Mouse (Mus musculus) G1E-ER4 (cell line): ENCODE data around the gene Mmp28. TPM values are rescaled to one million over a fixed set of nuclear protein-coding genes. Genes with fewer than 3 reads are reported as not detected.

Experiments
- GATA1 ChIP-seq: IDR thresholded peaks from one replicate; pipeline ENCODE4 v1.8.0; 2012; ENCODE audit warnings: low read length, inconsistent platforms
- polyA plus RNA-seq: library from polyadenylated mRNA; stranded (reverse); fragments of >175 nt; gene quantifications from 2 replicates; pipeline ENCODE4 v1.2.3, GENCODE M21; 2012

The Mmp28 gene
- polyA plus RNA-seq, 1 experiment, result not detected

DNA sequence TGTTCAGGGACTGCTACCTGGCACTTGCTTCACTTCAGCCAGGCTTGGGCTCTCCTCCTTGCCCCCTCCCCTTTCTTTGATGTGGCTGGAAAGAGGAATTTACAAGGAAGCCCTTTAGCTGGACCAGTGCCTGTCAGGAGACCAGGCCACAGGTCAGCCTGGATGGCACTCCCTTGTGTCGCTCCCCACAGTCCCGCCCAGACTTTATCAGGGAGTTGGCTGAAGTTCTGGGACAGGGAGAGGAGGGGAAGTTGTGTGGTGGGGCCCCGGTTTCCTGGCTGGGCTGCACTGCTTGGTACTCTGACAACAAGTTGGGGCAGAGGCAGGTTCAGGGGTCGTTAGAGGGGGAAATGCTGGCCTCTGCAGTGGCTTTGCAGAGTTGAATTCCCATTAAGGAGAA lies 8.3 kb downstream of the Mmp28 start:
- no peak for TF ChIP-seq GATA1

DNA sequence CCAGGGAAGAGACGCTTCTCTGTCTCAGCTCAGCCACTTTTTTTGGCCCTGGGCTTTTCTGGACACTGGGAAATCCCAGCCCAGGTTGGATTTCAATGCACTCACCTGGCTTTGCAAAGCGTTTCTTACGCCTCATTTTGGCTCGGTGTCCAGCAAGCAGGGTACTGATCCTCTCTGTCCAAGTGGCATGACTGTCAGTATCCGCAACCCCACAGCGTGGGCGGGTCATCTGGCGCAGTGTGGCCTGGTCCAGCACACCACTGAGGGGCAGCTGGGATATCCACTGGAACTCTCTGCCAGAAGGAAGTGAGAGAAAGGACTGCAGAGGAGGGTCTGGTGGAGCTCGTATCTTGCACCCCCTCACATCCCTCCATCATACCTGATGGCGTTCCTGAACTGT lies 11.6 kb downstream of the Mmp28 start:
- TF ChIP-seq GATA1, result no peak

- no peak for TF ChIP-seq GATA1
Measured at GRCm38 (mm10) chr11:83450550-83450949, 12.3 kb downstream of the Mmp28 start.

DNA sequence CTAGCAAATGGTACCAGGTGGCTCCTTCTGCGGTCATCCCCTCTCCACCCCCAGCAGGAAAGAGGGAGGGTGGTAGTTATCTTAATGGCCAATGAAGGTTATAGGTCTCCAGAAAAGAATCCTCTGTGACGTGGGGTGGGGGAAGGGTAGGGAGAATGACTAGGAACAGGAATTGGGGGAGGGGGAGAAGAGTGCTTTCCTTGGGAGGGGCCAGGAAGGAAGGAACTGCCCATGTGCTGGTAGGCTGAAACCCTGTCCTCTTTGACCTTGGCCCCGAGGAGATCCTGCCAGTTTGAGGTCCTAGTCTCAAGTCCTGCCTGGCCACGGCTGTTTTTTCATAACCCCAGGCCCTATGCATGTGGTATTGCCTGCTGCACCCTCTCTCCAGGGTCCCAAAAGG lies 13.6 kb downstream of the Mmp28 start:
- no peak for TF ChIP-seq GATA1

GRCm38 (mm10) chr11:83448927-83449236 lies 14.0 kb downstream of the Mmp28 start:
- TF ChIP-seq GATA1, result no peak

GRCm38 (mm10) chr11:83448021-83448926 lies 14.6 kb downstream of the Mmp28 start:
- no peak for TF ChIP-seq GATA1

GRCm38 (mm10) chr11:83447612-83448011 lies 15.3 kb downstream of the Mmp28 start:
- TF ChIP-seq GATA1, result no peak

DNA sequence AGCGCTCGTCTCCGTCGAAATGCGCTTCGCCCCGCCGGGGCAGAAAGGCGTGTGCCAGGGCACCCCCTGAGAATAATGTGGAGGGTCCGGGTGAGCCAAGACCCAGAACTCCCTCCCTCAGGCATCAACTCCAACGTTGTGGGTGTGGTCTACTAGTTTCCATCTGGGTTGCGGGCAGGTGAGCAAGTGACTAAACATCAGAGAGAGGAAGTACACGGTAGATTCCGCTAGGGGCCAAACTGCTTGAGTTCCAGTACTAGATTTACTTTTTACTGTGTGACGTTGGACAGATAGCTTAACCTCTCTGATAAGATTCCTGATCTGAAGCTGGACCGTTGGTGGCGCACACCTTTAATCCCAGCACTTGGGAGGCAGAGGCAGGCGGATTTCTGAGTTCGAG lies 17.9 kb downstream of the Mmp28 start:
- TF ChIP-seq GATA1, result no peak

- no peak for TF ChIP-seq GATA1
Measured at GRCm38 (mm10) chr11:83443824-83444223, 19.0 kb downstream of the Mmp28 start.

GRCm38 (mm10) chr11:83442596-83443267 lies 20.1 kb downstream of the Mmp28 start:
- no peak for TF ChIP-seq GATA1

- no peak for TF ChIP-seq GATA1
Measured at GRCm38 (mm10) chr11:83441235-83441634, 21.6 kb downstream of the Mmp28 start.

DNA sequence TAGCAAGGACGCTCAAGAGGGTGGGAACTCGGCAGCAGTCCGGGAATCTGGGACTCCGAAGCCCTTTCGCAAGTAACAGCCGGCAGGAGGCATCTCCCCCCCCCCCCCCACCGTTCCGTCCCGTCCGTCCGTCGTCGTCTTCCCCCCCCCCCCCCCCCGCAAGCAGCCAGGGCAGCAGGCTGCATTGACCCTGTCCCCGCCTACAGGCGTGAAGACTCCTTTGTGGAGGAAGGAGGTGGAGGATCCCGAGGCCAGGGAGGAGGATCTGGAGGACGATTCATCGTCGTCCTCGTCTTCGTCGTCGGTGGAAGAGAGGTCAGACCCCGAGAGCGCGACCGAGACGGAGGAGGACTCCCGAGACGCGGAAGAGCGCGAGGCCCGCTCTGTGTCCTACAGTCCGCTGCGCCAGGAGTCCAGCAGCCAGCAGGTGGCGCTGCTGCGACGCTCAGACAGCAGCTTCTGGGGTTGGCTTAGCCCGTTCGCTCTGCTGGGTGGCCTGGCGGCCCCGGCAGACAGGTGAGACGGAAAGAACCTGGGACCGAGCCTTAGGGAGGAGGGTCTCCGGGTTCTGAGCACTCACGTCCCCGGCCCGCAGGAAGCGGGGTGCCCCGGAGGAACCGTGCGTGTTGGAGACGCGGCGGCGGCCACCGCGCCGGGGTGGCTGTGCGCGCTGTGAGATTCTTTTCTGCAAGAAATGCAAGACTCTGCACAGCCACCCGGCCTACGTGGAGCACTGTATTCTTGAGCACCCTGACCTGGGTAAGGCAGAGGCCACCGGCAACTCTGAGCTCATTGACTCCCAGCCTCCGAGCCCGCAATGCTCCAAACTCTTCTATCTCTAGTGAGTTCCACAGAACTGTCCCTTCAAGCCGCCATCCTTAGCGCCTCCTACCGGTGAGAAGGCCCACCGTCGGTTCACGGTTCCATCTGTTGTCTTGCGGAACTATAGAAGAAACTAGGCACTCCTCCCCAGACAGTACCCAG lies 22.5 kb downstream of the Mmp28 start:
- TF ChIP-seq GATA1, result no peak

- no peak for TF ChIP-seq GATA1
Measured at GRCm38 (mm10) chr11:83439426-83440060, 23.3 kb downstream of the Mmp28 start.

- no peak for TF ChIP-seq GATA1
Measured at GRCm38 (mm10) chr11:83437377-83437776, 25.5 kb downstream of the Mmp28 start, which contains the start of gene 1700020L24Rik. Gene 1700020L24Rik, plus strand, starts transcription at chr11:83437677.

DNA sequence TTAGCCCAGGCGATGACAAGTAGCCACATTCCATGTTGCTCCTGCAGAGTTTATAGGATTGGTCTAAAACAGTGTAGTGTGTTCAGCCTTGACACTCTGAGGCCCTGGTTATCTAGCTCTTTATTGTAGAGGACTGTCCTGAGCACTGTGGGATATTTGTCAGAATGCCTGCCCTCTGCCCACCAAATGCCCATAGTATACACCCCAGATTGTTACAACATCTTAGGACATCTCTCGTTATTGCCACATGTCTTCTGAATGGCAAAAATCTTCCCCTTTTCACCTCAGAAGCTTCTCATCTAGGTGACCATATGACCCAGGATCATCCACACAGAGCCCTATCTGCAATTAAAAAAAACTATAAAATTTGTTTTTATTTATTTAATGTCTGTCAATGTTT lies 30.3 kb downstream of the Mmp28 start:
- TF ChIP-seq GATA1, result no peak
